Mouse (Mus musculus) stomach, postnatal 0 days (tissue): ENCODE data around the gene Opn4. TPM values are rescaled to one million over a fixed set of nuclear protein-coding genes. Genes with fewer than 3 reads are reported as not detected.

Source experiments
- ATAC-seq: fragments of 200-750 bp; cut with Nextera tagmentation; 2 replicates; pipeline ENCODE4 v1.8.0; 2017; ENCODE audit not compliant: low FRiP score, low TSS enrichment
- DNase-seq: peaks from one replicate; pipeline ENCODE4 v3.0.0-alpha.2; 2016; ENCODE audit warnings: low spot score
- H3K27ac ChIP-seq: fragments of 300-500 bp; sonication (generic); replicated peaks from 2 replicates; pipeline ENCODE4 v1.5.1; 2014; ENCODE audit warnings: mild to moderate bottlenecking, control low read depth
- H3K27me3 ChIP-seq: fragments of 300-500 bp; sonication (generic); 2 replicates; pipeline ENCODE4 v1.6.1; 2014; ENCODE audit warnings: low read length; ENCODE audit not compliant: control insufficient read depth, insufficient read depth
- H3K36me3 ChIP-seq: fragments of 300-500 bp; sonication (generic); 2 replicates; pipeline ENCODE4 v1.6.1; 2014; ENCODE audit warnings: low read length, mixed read lengths; ENCODE audit not compliant: control insufficient read depth, insufficient read depth
- H3K4me1 ChIP-seq: fragments of 300-500 bp; sonication (generic); replicated peaks from 2 replicates; pipeline ENCODE4 v1.6.1; 2014; ENCODE audit warnings: antibody characterized with exemption; ENCODE audit not compliant: control insufficient read depth, insufficient read depth
- H3K4me2 ChIP-seq: fragments of 300-500 bp; sonication (generic); replicated peaks from 2 replicates; pipeline ENCODE4 v1.6.1; 2014; ENCODE audit warnings: low read depth, mild to moderate bottlenecking, control low read depth, moderate library complexity
- H3K4me3 ChIP-seq: fragments of 300-500 bp; sonication (generic); 2 replicates; pipeline ENCODE4 v1.5.1; 2014; ENCODE audit warnings: low read depth, low read length, control low read depth
- H3K9ac ChIP-seq: fragments of 300-500 bp; sonication (generic); 2 replicates; pipeline ENCODE4 v1.6.1; 2014; ENCODE audit warnings: mild to moderate bottlenecking, low read length, control low read depth, mixed read lengths
- H3K9me3 ChIP-seq: fragments of 300-500 bp; sonication (generic); 2 replicates; pipeline ENCODE4 v1.6.1; 2016; ENCODE audit warnings: low read length; ENCODE audit not compliant: control insufficient read depth
- CTCF ChIP-seq: IDR thresholded peaks from 2 replicates; pipeline ENCODE4 v1.5.1; 2016; ENCODE audit warnings: antibody characterized with exemption, low read depth, mild to moderate bottlenecking, moderate library complexity
- EP300 ChIP-seq: optimal IDR thresholded peaks from 2 replicates; pipeline ENCODE3; 2016; ENCODE audit warnings: antibody characterized with exemption
- WGBS: fragments of 180-500 bp; shearing (Covaris S2); extraction: QIAGEN DNeasy Blood & Tissue Kit; methylation state at CpG from one replicate; pipeline ENCODE4 v1.1.7; 2014; 5-methylcytosine and 5-hydroxymethylcytosine counted together
- polyA plus RNA-seq: library from polyadenylated mRNA; unstranded; fragments of >200 nt; fragmentation: Nextera tagmentation; extraction: Ambion mirVana; gene quantifications from 2 replicates; pipeline ENCODE4 v1.2.1, GENCODE M21; 2015

Opn4 gene
- polyA plus RNA-seq, 1 experiment from 2014 or later: not detected

- Histone ChIP-seq H3K9me3 (no peaks in the 10 kb centered on the region), H3K9ac (no peak overlapping the region), H3K4me1 (no peaks in the 10 kb centered on the region), H3K27ac (no peak overlapping the region), H3K4me2 (no peak overlapping the region), H3K4me3 (no peak overlapping the region), H3K36me3 (no peaks in the 10 kb centered on the region), H3K27me3 (no peaks in the 10 kb centered on the region)
- no peak for DNase-seq
- no peak for TF ChIP-seq EP300
- TF ChIP-seq CTCF: no peak
- no peak for ATAC-seq
- WGBS: 91% methylated on average over 8 of the region's 8 CpGs
These were observed 10.7 kb downstream of the Opn4 start for GRCm38 (mm10) chr14:34589185-34589713.

GRCm38 (mm10) chr14:34588498-34588897 is 11.4 kb downstream of the Opn4 start, which contains the start of gene Ldb3:
Ldb3 (minus strand) TSS chr14:34588682.
- ATAC-seq: peak; percentile 66
- Histone ChIP-seq H3K27ac (no peak within 1 kb of the TSS), H3K4me3 (no peak within 1 kb of the TSS), H3K27me3 (no peaks in the 10 kb centered on the region), H3K9me3 (no peaks in the 10 kb centered on the region), H3K4me2 (no peak within 1 kb of the TSS), H3K9ac (no peak within 1 kb of the TSS; the same call in 1 of the 2 replicates), H3K4me1 (no peaks in the 10 kb centered on the region), H3K36me3 (no peaks in the 10 kb centered on the region)
- TF ChIP-seq EP300: no peak
- TF ChIP-seq CTCF: no peak
- DNase-seq: peak; percentile 47
- WGBS: 49% methylated on average over 8 of the region's 8 CpGs

DNA sequence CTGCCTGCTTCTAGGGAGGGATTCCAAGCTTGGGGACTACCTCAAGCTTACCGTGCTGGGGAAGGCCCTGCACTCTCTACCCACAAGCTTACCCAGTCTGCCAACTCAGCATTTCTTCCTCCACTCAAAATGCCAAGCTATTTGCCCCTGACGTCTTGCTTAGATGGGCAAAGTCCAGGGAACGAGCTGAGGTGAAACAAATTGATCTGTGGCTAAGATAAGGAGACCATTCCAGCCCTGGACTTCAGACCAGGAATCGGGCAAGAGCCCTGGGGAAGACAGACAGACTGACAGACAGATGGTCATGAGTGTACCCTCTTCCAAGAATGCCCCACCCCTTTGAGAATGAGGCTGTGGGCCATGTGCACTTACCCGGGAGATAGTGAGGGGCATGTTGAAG is 11.9 kb downstream of the Opn4 start:
- H3K27ac ChIP-seq: no peak overlapping the region
- H3K36me3 ChIP-seq: no peaks in the 10 kb centered on the region
- no peaks in the 10 kb centered on the region for H3K4me1 ChIP-seq
- H3K27me3 ChIP-seq: no peaks in the 10 kb centered on the region
- DNase-seq (no peak), ATAC-seq (peak; percentile 11; the same call in 1 of the 2 replicates)
- no peak overlapping the region for H3K4me2 ChIP-seq
- H3K9ac ChIP-seq: no peak overlapping the region; the same call in 1 of the 2 replicates
- no peaks in the 10 kb centered on the region for H3K9me3 ChIP-seq
- WGBS: 48% methylated on average over 5 of the region's 5 CpGs
- no peak for TF ChIP-seq EP300
- no peak overlapping the region for H3K4me3 ChIP-seq

DNA sequence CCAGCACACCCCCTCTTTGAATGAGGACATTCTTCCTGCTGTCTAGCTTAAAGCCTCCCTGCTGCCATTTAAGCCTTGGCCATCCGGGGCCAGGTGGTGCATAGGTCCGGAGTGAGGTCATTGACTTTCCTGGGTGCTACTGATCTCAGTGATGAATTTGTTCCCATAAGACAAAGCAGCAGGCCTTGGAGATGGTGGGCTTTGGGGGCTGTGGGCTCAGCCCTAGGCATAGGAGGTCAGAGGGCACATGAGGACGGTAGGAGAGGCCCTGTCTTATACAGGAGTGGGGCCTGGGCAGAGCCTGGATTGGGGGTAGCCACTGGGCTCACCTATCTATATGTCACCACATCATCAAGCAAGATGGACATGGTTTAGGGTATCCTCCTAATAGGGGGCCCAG is 13.1 kb downstream of the Opn4 start:
- H3K36me3 ChIP-seq: no peaks in the 10 kb centered on the region
- H3K4me1 ChIP-seq: no peaks in the 10 kb centered on the region
- H3K27me3 ChIP-seq: no peaks in the 10 kb centered on the region
- no peak overlapping the region for H3K4me3 ChIP-seq
- ATAC-seq (no peak), DNase-seq (no peak)
- H3K27ac ChIP-seq: no peak overlapping the region
- no peak overlapping the region for H3K9ac ChIP-seq
- 78% methylated on average over 3 of the region's 3 CpGs for WGBS
- H3K4me2 ChIP-seq: no peak overlapping the region
- TF ChIP-seq CTCF (no peak), EP300 (no peak)
- H3K9me3 ChIP-seq: no peaks in the 10 kb centered on the region

GRCm38 (mm10) chr14:34585358-34586105 is 14.4 kb downstream of the Opn4 start:
- ATAC-seq: peak; percentile 54
- WGBS: 70% methylated on average over 9 of the region's 9 CpGs

More at GRCm38 (mm10) chr14:34585358-34586105, 14.4 kb downstream of the Opn4 start:
- no peaks in the 10 kb centered on the region for H3K4me1 ChIP-seq
- H3K27me3 ChIP-seq: no peaks in the 10 kb centered on the region
- no peak overlapping the region for H3K4me3 ChIP-seq
- H3K27ac ChIP-seq: no peak overlapping the region
- H3K4me2 ChIP-seq: no peak overlapping the region
- no peaks in the 10 kb centered on the region for H3K36me3 ChIP-seq
- TF ChIP-seq EP300: no peak
- no peak for TF ChIP-seq CTCF
- H3K9me3 ChIP-seq: no peaks in the 10 kb centered on the region
- H3K9ac ChIP-seq: no peak overlapping the region
- peak; percentile 32 for DNase-seq
